Mouse (Mus musculus) adrenal gland, postnatal 36 days (tissue): ENCODE measurements around the gene Letmd1. TPM values are rescaled to one million over a fixed set of nuclear protein-coding genes. Genes with fewer than 3 reads are reported as not detected.
"Not testable (repeated sequence)": the region's sequence is repeated elsewhere in the genome, so short reads cannot be mapped to it uniquely, and the experiment has no call there.

ENCODE experiments used
- DNase-seq, 2 experiments: peaks; one replicate each; pipeline ENCODE4 v3.0.0; 2021; ENCODE audit warnings: mixed read lengths in 1 of 2
- total RNA-seq, 2 experiments: library from RNA; stranded (reverse); gene quantifications; 2 replicates each; pipeline ENCODE4 v1.2.3; 2021

Letmd1 gene
- total RNA-seq, 2 experiments from 2014 or later = 138 to 150 TPM

GRCm38 (mm10) chr15:100449495-100449894, 19.3 kb upstream of the Letmd1 start:
- DNase-seq = no peak

DNA sequence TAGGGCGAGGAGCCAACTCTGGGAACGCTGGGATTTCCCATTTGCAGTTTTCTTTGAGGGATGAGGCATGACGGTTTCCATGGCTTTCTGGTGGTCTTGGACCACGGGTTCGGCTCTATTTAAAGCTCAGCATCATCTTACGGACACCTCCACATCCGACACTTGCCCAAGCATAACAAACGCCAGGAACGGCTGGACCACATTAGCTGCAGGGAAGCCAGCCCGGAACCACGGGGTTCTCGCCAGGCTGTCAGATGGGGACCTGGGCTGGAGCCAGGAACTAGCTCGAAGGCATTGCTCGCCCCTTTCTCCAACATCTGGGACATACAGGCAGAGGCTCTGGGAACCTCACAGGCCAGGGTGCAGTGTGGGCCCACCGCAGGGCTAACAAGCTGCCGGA, 17.6 kb upstream of the Letmd1 start:
- peak in 1 of 2 experiments; percentile 52 for DNase-seq

DNA sequence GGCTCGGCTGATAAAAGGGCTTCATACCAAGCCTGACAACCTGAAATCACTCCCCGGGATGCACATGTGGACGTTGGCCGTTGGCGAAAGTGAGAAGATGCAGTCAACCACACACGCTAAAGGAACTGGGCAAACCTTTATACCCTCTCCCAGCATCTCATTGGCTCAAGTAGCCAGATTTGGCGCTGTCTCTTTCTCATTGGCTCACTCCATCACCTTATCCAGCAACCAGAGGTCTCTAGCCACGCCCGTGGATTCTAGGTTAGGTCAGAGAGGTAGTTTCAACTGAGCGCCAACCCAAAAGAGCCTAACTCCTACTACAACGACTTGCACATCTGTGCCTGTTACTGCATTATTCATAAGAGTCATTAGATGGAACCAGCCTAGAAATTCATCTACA, 16.3 kb upstream of the Letmd1 start:
- DNase-seq = no peak

DNA sequence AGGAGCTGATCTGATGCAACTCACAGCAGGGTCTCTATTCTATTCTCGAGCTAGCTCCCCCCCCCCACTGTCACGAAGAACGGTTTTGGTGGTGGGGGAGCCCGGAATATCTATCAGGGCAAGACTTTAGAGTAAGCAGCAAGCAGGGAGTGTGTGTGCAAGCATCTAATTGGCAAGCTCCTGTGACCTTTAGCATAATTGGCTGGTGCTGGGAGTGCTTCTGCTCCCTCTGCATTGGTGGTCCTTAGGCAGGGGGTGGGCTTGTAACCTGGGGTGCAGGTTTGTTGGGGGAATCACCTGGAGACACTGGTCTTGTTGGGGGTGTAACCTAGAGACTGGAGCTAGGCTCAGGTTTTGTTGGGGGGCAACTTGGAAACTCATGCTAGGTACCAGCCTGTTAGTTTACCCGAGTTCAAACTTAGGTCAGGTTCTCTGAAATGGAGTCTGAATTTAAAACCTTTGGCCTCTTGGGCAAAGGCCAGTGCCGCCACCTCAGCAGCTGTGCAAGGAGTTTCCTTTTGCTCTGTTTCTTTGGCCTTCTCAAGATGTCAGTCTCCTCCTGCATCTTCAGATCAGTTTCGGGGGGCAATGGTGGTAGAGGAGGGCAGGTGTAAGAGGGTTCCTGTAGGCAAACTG, 12.3 kb upstream of the Letmd1 start:
- DNase-seq = no peak

- DNase-seq = peak; percentile 76 to 78
Measured at GRCm38 (mm10) chr15:100457340-100457739, 11.5 kb upstream of the Letmd1 start.

- peak; percentile 77 to 85 for DNase-seq
Measured at GRCm38 (mm10) chr15:100458055-100458454, 10.8 kb upstream of the Letmd1 start.

GRCm38 (mm10) chr15:100460942-100461341, 7.9 kb upstream of the Letmd1 start:
- peak; percentile 62 to 74 for DNase-seq

- DNase-seq = peak in 1 of 2 experiments; percentile 39
Measured at GRCm38 (mm10) chr15:100461646-100462045, 7.2 kb upstream of the Letmd1 start.

GRCm38 (mm10) chr15:100462086-100462485, 6.7 kb upstream of the Letmd1 start:
- peak in 1 of 2 experiments; percentile 25 for DNase-seq

DNA sequence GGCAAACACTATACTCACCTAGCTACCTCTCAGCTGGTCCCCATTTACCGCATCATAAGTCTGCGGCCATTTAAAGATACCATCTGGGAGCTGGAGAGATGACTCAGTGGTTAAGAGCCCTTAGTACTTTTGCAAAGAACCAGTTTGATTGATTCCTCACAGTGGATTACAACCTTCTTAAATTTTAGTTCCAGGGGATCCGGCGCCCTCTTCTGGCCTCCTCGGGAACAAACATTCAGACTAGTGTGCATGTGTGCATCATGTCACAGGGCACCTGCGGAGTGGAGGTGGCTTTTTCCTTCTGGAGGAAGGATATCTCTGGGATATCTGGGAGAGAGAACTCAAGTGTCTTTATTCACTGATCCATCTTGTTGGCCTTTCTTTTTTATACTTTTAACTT, 5.1 kb upstream of the Letmd1 start:
- DNase-seq = peak; percentile 82 to 83

DNA sequence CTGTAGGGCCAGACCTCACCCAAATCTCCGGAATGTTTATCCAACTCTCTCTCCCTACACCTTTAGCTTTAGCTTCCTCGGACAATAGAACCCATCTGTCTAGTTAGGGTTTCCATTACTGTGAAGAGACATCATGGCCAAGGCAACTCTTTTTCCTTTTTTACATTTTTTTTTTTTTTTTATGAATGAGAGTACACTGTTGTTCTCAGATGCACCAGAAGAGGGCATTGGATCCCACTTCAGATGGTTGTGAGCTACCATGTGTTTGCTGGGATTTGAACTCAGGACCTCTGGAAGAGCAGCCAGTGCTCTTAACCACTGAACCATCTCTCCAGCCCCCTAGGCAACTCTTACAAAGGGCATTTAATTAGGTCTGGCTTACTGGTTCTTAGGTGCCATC, 3.4 kb upstream of the Letmd1 start:
- no peak for DNase-seq

GRCm38 (mm10) chr15:100467738-100468137, 1.1 kb upstream of the Letmd1 start:
- no peak for DNase-seq

GRCm38 (mm10) chr15:100469189-100469545, 344 bp downstream of the Letmd1 start:
- DNase-seq = no peak

GRCm38 (mm10) chr15:100470037-100470436, 1.2 kb downstream of the Letmd1 start:
- no peak for DNase-seq

GRCm38 (mm10) chr15:100473926-100474503, 5.2 kb downstream of the Letmd1 start:
- no peak for DNase-seq

DNA sequence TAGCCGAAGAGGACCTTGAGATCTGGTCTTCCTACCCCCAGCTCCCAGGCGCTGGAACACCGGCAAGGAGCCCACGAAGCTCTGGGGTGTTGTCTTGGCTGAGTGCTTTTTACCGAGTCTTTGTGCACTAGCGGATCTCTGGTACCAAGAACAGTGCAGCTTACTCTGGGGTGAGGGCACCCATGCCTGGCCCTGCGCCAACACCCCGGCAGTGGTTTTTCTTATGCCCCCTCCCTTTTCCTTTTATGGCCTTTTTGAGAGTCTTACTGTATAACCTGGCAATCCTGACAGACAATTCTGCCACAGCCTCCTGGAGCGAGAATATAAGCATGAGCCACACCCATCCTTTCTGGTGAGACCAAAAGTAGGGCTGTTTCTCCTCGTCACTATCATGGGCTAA, 9.5 kb downstream of the Letmd1 start:
- DNase-seq = no peak

GRCm38 (mm10) chr15:100478925-100479324, 10.1 kb downstream of the Letmd1 start:
- no peak for DNase-seq

- peak; percentile 62 to 65 for DNase-seq
Measured at GRCm38 (mm10) chr15:100485576-100485975, 16.8 kb downstream of the Letmd1 start.

DNA sequence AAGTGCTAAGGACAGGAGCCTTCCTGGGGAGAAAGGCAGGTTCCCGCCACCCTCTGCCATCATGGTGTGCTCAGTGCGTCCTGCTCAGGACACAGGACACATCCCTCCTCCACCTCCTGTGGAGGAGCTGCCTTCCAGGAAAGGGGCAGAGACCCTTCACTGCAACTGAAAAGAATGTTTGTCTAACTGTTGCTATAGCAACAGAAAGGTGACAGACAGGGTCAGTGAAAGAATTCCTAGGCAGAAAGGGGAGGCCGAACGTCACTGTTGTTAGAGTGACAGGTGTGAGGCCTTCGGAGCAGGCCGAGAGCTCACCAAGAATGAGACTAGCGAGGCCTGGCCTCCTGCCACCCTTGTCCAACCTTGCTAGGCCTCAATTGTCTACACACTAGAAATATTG, 17.6 kb downstream of the Letmd1 start:
- no peak for DNase-seq

- DNase-seq = peak; percentile 45 to 48
Measured at GRCm38 (mm10) chr15:100487050-100487449, 18.2 kb downstream of the Letmd1 start.

DNA sequence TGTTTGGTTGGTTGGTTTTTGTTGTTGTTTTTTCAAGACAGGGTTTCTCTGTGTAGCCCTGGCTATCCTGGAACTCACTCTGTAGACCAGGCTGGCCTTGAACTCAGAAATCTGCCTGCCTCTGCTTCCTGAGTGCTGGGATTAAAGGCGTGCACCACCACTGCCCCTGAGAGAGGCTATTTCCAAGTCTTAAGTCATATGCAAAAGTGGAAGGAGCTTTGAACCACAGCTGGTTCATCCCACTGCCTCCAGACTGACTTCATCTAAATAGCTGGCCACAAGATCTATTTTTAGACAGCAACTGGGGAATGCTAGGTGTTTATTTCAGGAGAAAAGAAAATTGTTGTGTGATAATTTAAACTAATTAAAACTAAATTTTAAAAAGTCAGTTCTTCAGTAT, 19.5 kb downstream of the Letmd1 start:
- DNase-seq = not testable (repeated sequence)

- DNase-seq = no peak
Measured at GRCm38 (mm10) chr15:100489263-100489662, 20.4 kb downstream of the Letmd1 start.

DNA sequence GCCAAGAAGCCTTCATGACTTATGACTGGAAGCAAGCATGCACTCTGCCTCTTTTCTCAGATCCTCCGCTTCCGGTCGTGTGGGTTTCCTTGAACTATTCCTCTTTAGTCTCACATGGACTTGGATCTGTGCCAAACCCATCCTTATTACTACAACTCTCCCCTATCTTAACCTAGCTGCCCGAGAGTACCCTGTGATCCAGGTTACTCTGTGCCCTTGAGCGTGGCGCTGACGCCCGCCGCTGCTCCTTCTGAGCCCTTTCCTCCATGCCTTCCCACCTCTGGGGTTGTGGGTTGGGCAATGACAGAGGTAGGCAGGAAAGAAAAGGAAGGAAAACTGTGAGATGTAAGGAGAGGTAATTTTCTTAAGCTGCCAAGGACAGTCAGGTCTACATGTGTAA, 23.1 kb downstream of the Letmd1 start:
- no peak for DNase-seq

DNA sequence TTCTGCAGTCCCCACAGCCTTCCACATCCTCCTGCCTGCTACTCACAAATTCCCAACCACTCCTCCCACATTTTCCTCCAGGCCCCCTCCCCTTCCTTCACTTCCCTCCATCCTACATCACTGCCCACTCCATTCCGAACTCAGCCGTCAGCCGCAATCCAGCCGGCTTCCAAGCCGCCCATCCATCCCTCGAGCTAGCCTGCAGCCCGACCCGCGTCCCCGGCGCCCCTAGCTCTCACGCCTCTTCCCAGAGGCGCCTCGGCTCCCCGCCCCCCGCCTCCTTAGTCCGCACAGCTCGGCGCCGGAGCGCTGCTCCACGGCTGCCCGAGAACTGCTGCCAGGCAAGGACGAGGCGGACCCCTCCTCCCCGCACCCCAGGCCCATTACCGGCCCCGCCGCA, 25.8 kb downstream of the Letmd1 start:
- DNase-seq = peak; percentile 44 to 66
